Mouse (Mus musculus): ENCODE results near the gene Arf6.
"Not testable (repeated sequence)": the region's sequence is repeated elsewhere in the genome, so short reads cannot be mapped to it uniquely, and the experiment has no call there.

Arf6 gene

GRCm38 (mm10) chr12:69373850-69374766 is 2.2 kb downstream of the Arf6 start:
- DNase-seq (ENCODE audit: low spot score in 2 of 2) = no peak

- no peak for DNase-seq (ENCODE audit: low spot score in 2 of 2)
Measured at GRCm38 (mm10) chr12:69376132-69376531, 4.2 kb downstream of the Arf6 start.

- no peak for DNase-seq (ENCODE audit: low spot score in 2 of 2)
Measured at GRCm38 (mm10) chr12:69377188-69377587, 5.2 kb downstream of the Arf6 start.

GRCm38 (mm10) chr12:69377636-69378035 is 5.7 kb downstream of the Arf6 start:
- not testable (repeated sequence) for DNase-seq (ENCODE audit: low spot score in 2 of 2)

- no peak for DNase-seq (ENCODE audit: low spot score in 2 of 2)
Measured at GRCm38 (mm10) chr12:69378558-69379454, 6.9 kb downstream of the Arf6 start.

- DNase-seq (ENCODE audit: low spot score in 2 of 2) = no peak
Measured at GRCm38 (mm10) chr12:69382880-69383279, 10.9 kb downstream of the Arf6 start.

GRCm38 (mm10) chr12:69384606-69385005 is 12.7 kb downstream of the Arf6 start:
- no peak for DNase-seq (ENCODE audit: low spot score in 2 of 2)

GRCm38 (mm10) chr12:69385542-69386280 is 13.8 kb downstream of the Arf6 start:
- no peak for DNase-seq (ENCODE audit: low spot score in 2 of 2)

- not testable (repeated sequence) for DNase-seq (ENCODE audit: low spot score in 2 of 2)
Measured at GRCm38 (mm10) chr12:69386281-69386732, 14.4 kb downstream of the Arf6 start.

GRCm38 (mm10) chr12:69388321-69388869 is 16.4 kb downstream of the Arf6 start:
- DNase-seq (ENCODE audit: low spot score in 2 of 2) = no peak

GRCm38 (mm10) chr12:69389273-69389938 is 17.5 kb downstream of the Arf6 start:
- peak in 1 of 2 experiments; percentile 6 for DNase-seq (ENCODE audit: low spot score in 2 of 2)

GRCm38 (mm10) chr12:69390000-69390698 is 18.2 kb downstream of the Arf6 start:
- DNase-seq (ENCODE audit: low spot score in 2 of 2) = no peak

GRCm38 (mm10) chr12:69393076-69393475 is 21.1 kb downstream of the Arf6 start:
- no peak for DNase-seq (ENCODE audit: low spot score in 2 of 2)

GRCm38 (mm10) chr12:69394456-69394855 is 22.5 kb downstream of the Arf6 start:
- no peak for DNase-seq (ENCODE audit: low spot score in 2 of 2)

- DNase-seq (ENCODE audit: low spot score in 2 of 2) = no peak
Measured at GRCm38 (mm10) chr12:69400367-69400766, 28.4 kb downstream of the Arf6 start.

GRCm38 (mm10) chr12:69400871-69401286 is 28.9 kb downstream of the Arf6 start:
- DNase-seq (ENCODE audit: low spot score in 2 of 2) = no peak

- no peak for DNase-seq (ENCODE audit: low spot score in 2 of 2)
Measured at GRCm38 (mm10) chr12:69402100-69402499, 30.1 kb downstream of the Arf6 start.

- DNase-seq (ENCODE audit: low spot score in 2 of 2) = no peak
Measured at GRCm38 (mm10) chr12:69402594-69403167, 30.7 kb downstream of the Arf6 start.

- DNase-seq (ENCODE audit: low spot score in 2 of 2) = no peak
Measured at GRCm38 (mm10) chr12:69410767-69411166, 38.8 kb downstream of the Arf6 start.

- no peak for DNase-seq (ENCODE audit: low spot score in 2 of 2)
Measured at GRCm38 (mm10) chr12:69411936-69412335, 40.0 kb downstream of the Arf6 start.
